In genomic region chr11:117598610-117599009, GRCm38 (mm10) we compare ENCODE assay signal across 9 mouse cellular contexts. TPM values are rescaled to one million over a fixed set of nuclear protein-coding genes. Genes with fewer than 3 reads are reported as not detected.
A peak's percentile ranks its signal among the peaks of the same experiment; 100 is the strongest.
DNase-seq lines count a peak whose midpoint lies in the region; ATAC-seq and TF ChIP-seq lines count a peak whose summit lies in the region.
"Had no signal": no experiment of that assay in that cellular context is flagged by ENCODE, and none has a peak within 500 bp of the region (broad histone marks: within the 10 kb centered on the region; RNA-seq: fewer than 3 reads in every experiment).

No protein-coding gene starts in this region.

- H3K9ac ChIP-seq in intestine, embryonic 15.5 days: peak overlapping the region; percentile 36
- H3K9ac ChIP-seq in midbrain, embryonic 11.5 days (ENCODE audit: low read length): no peak overlapping the region

- WGBS in embryonic facial prominence, embryonic 10.5 days: 4% methylated on average over 9 of the region's 9 CpGs
- WGBS in intestine, embryonic 15.5 days: 9% methylated on average over 9 of the region's 9 CpGs
- 3% methylated on average over 9 of the region's 9 CpGs for WGBS in midbrain, embryonic 11.5 days

- H3K4me1 ChIP-seq in embryonic facial prominence, embryonic 10.5 days: peaks cover 63% of the 10 kb centered on the region
- peaks cover 22% of the 10 kb centered on the region for H3K4me1 ChIP-seq in intestine, embryonic 15.5 days (replicated peaks)
- peaks cover 32% of the 10 kb centered on the region for H3K4me1 ChIP-seq in midbrain, embryonic 11.5 days (ENCODE audit: control insufficient read depth, insufficient read depth, low read length)

- ATAC-seq in intestine, embryonic 15.5 days: 0 out of 2 replicates have a peak, but pooled peaks have one; percentile 15
- no peak for ATAC-seq in midbrain, embryonic 11.5 days (ENCODE audit: low FRiP score)
- ATAC-seq: Patski had no signal

- H3K27ac ChIP-seq in gastrocnemius, adult 2 months: peak overlapping the region; percentile 93
- H3K27ac ChIP-seq in embryonic facial prominence, embryonic 10.5 days (replicated peaks): no peak overlapping the region; the same call in 1 of the 2 replicates
- H3K27ac ChIP-seq in intestine, embryonic 15.5 days: no peak overlapping the region
- no peak overlapping the region for H3K27ac ChIP-seq in midbrain, embryonic 11.5 days (ENCODE audit: low read depth, low read length)

- DNase-seq in gastrocnemius, adult 2 months: peak; percentile 36
- DNase-seq in gastrocnemius, adult 8-10 months (ENCODE audit: low spot score in 2 of 2): no peak
- DNase-seq in CD4-positive helper T cell, adult 2 months (ENCODE audit: low read depth, low spot score): peak; percentile 58
- DNase-seq in embryonic facial prominence, embryonic 10.5 days (ENCODE audit: low spot score): no peak
- no peak for DNase-seq in midbrain, embryonic 11.5 days (ENCODE audit: low spot score, missing footprints)
- DNase-seq in testis, postnatal 10 days (ENCODE audit: low spot score): no peak
- no peak for DNase-seq in retina, embryonic 14.5 days (ENCODE audit: low spot score)

- no peaks in the 10 kb centered on the region for H3K36me3 ChIP-seq in embryonic facial prominence, embryonic 10.5 days (replicated peaks)
- no peaks in the 10 kb centered on the region for H3K36me3 ChIP-seq in intestine, embryonic 15.5 days
- H3K36me3 ChIP-seq in midbrain, embryonic 11.5 days (ENCODE audit: control insufficient read depth, insufficient read depth, low read length): no peaks in the 10 kb centered on the region

- no peaks in the 10 kb centered on the region for H3K9me3 ChIP-seq in embryonic facial prominence, embryonic 10.5 days
- no peaks in the 10 kb centered on the region for H3K9me3 ChIP-seq in intestine, embryonic 15.5 days
- no peaks in the 10 kb centered on the region for H3K9me3 ChIP-seq in midbrain, embryonic 11.5 days (ENCODE audit: control insufficient read depth, low read length)

- H3K27me3 ChIP-seq in embryonic facial prominence, embryonic 10.5 days (replicated peaks; ENCODE audit: low read depth, poor library complexity, severe bottlenecking): peaks cover 91% of the 10 kb centered on the region
- peaks cover 22% of the 10 kb centered on the region for H3K27me3 ChIP-seq in intestine, embryonic 15.5 days (replicated peaks)
- H3K27me3 ChIP-seq in midbrain, embryonic 11.5 days (ENCODE audit: control insufficient read depth, insufficient read depth, low read length): peaks cover 26% of the 10 kb centered on the region
- H3K27me3 ChIP-seq: Patski had no signal

- no peak for TF ChIP-seq CTCF in gastrocnemius, adult 2 months (IDR thresholded peaks at IDR 0.05)

- intact Hi-C loops in gastrocnemius, adult 2 months (cut with DNase I): loop anchor here (2.0 to 5.0 kb wide), 2 partner anchors 56 kb away; partner anchors contain the start of gene Tnrc6c

- H3K4me3 ChIP-seq in gastrocnemius, adult 2 months: peak overlapping the region; percentile 81
- H3K4me3 ChIP-seq in embryonic facial prominence, embryonic 10.5 days: peak overlapping the region; percentile 44
- peak overlapping the region; percentile 26 for H3K4me3 ChIP-seq in intestine, embryonic 15.5 days (replicated peaks)
- H3K4me3 ChIP-seq in midbrain, embryonic 11.5 days (ENCODE audit: low read depth, low read length): peak overlapping the region; percentile 1; the same call in 1 of the 2 replicates

- peak overlapping the region; percentile 63 for H3K4me2 ChIP-seq in intestine, embryonic 15.5 days (replicated peaks)
- H3K4me2 ChIP-seq in midbrain, embryonic 11.5 days: peak overlapping the region; percentile 22

RNA-seq across cellular contexts. Expression of gene Tnrc6c, which starts 55.5 kb away (rescaled TPM):
- 10 to 100 TPM; 18.5 to 24.8 TPM for total RNA-seq in gastrocnemius, adult 2 months (2021)
- total RNA-seq in gastrocnemius, adult 8-10 months (2022): 10 to 100 TPM; 17.0 to 20.8 (median 18.6) TPM
- polyA plus RNA-seq in embryonic facial prominence, embryonic 10.5 days (2016; fragmentation: Nextera tagmentation; extraction: Ambion mirVana): 13.9 and 15.2 TPM in 2 replicates
- polyA plus RNA-seq in intestine, embryonic 15.5 days (2015; fragmentation: Nextera tagmentation; extraction: Ambion mirVana): 9.6 TPM in 2 replicates
- 14.6 and 15.1 TPM in 2 replicates for polyA plus RNA-seq in midbrain, embryonic 11.5 days (2014; fragmentation: Nextera tagmentation; extraction: Ambion mirVana)

Comparison
In these comparisons a context has a peak if more than half of its experiments do, and no peak if none do; other contexts are left out.
1. DNase-seq: peak in gastrocnemius, adult 2 months (single experiment) and CD4-positive helper T cell, adult 2 months (single experiment); none in gastrocnemius, adult 8-10 months (0 of 2), embryonic facial prominence, embryonic 10.5 days (single experiment), midbrain, embryonic 11.5 days (single experiment), testis, postnatal 10 days (single experiment) and retina, embryonic 14.5 days (single experiment).
2. H3K4me3 ChIP-seq: peak in every context shown above with its lines; median percentile 81 in gastrocnemius, adult 2 months; 44 in embryonic facial prominence, embryonic 10.5 days; 26 in intestine, embryonic 15.5 days; 1 in midbrain, embryonic 11.5 days.